In the genomic region with DNA sequence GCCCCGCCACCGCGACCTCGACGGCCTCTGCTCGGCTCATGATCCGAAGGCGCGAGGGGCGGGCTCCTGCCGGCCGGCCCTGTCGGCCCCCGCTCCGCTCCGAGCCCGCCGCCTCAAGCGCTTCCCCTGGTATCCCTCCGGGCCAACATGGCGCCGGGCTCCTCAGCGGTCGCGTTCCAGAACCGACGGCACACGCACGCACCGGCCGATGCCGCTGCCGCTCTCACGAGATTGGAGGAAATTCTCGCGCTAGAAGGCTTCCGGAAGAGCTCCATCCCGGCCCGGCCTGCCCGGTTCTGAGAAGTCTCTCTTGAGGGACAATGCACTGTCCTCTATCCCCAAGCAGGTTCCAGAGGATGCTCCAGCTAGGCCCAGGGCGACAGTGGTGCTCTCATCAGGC, we compare ENCODE assay signal across 11 mouse cellular contexts. TPM values are rescaled to one million over a fixed set of nuclear protein-coding genes. Genes with fewer than 3 reads are reported as not detected.
A peak's percentile ranks its signal among the peaks of the same experiment; 100 is the strongest.
DNase-seq lines count a peak whose midpoint lies in the region; ATAC-seq and TF ChIP-seq lines count a peak whose summit lies in the region.
"Had no signal": no experiment of that assay in that cellular context is flagged by ENCODE, and none has a peak within 500 bp of the region (broad histone marks: within the 10 kb centered on the region; RNA-seq: fewer than 3 reads in every experiment).

A gene (minus strand): TSS at position 162 of the 400 bp plus-strand sequence.

- H3K9me3 ChIP-seq in heart, embryonic 10.5 days, result no peaks in the 10 kb centered on the region; the same call in 1 of the 2 replicates
- no peaks in the 10 kb centered on the region for H3K9me3 ChIP-seq in lung, embryonic 15.5 days
- no peaks in the 10 kb centered on the region for H3K9me3 ChIP-seq in forebrain, embryonic 15.5 days
- H3K9me3 ChIP-seq in midbrain, embryonic 14.5 days (ENCODE audit: control insufficient read depth, low read length), result no peaks in the 10 kb centered on the region

- H3K36me3 ChIP-seq in heart, embryonic 10.5 days, result peaks cover 5% of the 10 kb centered on the region; the same call in 1 of the 2 replicates
- H3K36me3 ChIP-seq in lung, embryonic 15.5 days, result no peaks in the 10 kb centered on the region
- no peaks in the 10 kb centered on the region for H3K36me3 ChIP-seq in forebrain, embryonic 15.5 days
- H3K36me3 ChIP-seq in midbrain, embryonic 14.5 days (ENCODE audit: control insufficient read depth, insufficient read depth, low read length), result no peaks in the 10 kb centered on the region

- WGBS in heart, embryonic 10.5 days, result 39% methylated on average over 41 of the region's 41 CpGs
- WGBS in lung, embryonic 15.5 days, result 36% methylated on average over 41 of the region's 41 CpGs
- WGBS in lung, adult 2 months, result 34% methylated on average over 40 of the region's 41 CpGs
- WGBS in forebrain, embryonic 15.5 days, result 40% methylated on average over 41 of the region's 41 CpGs
- WGBS in midbrain, embryonic 14.5 days, result 33% methylated on average over 41 of the region's 41 CpGs

- H3K27me3 ChIP-seq in heart, embryonic 10.5 days (ENCODE audit: insufficient read depth, poor library complexity, severe bottlenecking), result peaks cover 21% of the 10 kb centered on the region
- peaks cover 34% of the 10 kb centered on the region for H3K27me3 ChIP-seq in lung, embryonic 15.5 days
- peaks cover 8% of the 10 kb centered on the region; the same call in 1 of the 2 replicates for H3K27me3 ChIP-seq in forebrain, embryonic 15.5 days
- H3K27me3 ChIP-seq in midbrain, embryonic 14.5 days (ENCODE audit: control insufficient read depth, insufficient read depth, low read length), result 0 out of 2 replicates have a peak, but pooled peaks cover 8% of the 10 kb centered on the region

- H3K4me3 ChIP-seq in heart, embryonic 10.5 days, result peak within 1 kb of the TSS; percentile 47
- peak within 1 kb of the TSS; percentile 23 for H3K4me3 ChIP-seq in lung, embryonic 15.5 days
- H3K4me3 ChIP-seq in lung, adult 2 months (replicated peaks; ENCODE audit: extremely low read depth, low read depth, low read length), result no peak within 1 kb of the TSS
- H3K4me3 ChIP-seq in forebrain, embryonic 15.5 days, result peak within 1 kb of the TSS; percentile 11; the same call in 1 of the 2 replicates
- H3K4me3 ChIP-seq in midbrain, embryonic 14.5 days (replicated peaks; ENCODE audit: low read depth, low read length), result no peak within 1 kb of the TSS
- H3K4me3 ChIP-seq: megakaryocyte, embryonic 14.5 days had no signal

- no peak for DNase-seq in heart, embryonic 10.5 days (ENCODE audit: low spot score)
- no peak for DNase-seq in heart, adult 18-20 months
- no peak for DNase-seq in lung, adult 2 months
- DNase-seq in midbrain, embryonic 14.5 days, result no peak
- DNase-seq in cerebellum, adult 9-10 months, result no peak
- DNase-seq: cerebellum, adult 18-20 months had no signal

- no peak for TF ChIP-seq POLR2A in lung, adult 2 months (IDR thresholded peaks at IDR 0.05; ENCODE audit: borderline replicate concordance, extremely low read depth, low read depth, low read length)

- peak within 1 kb of the TSS; percentile 47 for H3K4me2 ChIP-seq in lung, embryonic 15.5 days
- H3K4me2 ChIP-seq in forebrain, embryonic 15.5 days (replicated peaks), result peak within 1 kb of the TSS; percentile 23
- peak within 1 kb of the TSS; percentile 17; the same call in 1 of the 2 replicates for H3K4me2 ChIP-seq in midbrain, embryonic 14.5 days (ENCODE audit: low read length)

- H3K4me1 ChIP-seq in heart, embryonic 10.5 days, result peaks cover 17% of the 10 kb centered on the region
- H3K4me1 ChIP-seq in lung, embryonic 15.5 days, result peaks cover 14% of the 10 kb centered on the region
- H3K4me1 ChIP-seq in lung, adult 2 months (ENCODE audit: control insufficient read depth, insufficient read depth, low read length), result no peaks in the 10 kb centered on the region
- no peaks in the 10 kb centered on the region for H3K4me1 ChIP-seq in forebrain, embryonic 15.5 days
- H3K4me1 ChIP-seq in midbrain, embryonic 14.5 days (ENCODE audit: control insufficient read depth, insufficient read depth, low read length), result no peaks in the 10 kb centered on the region

- peak; percentile 57; the same call in 1 of the 2 replicates for ATAC-seq in lung, embryonic 15.5 days (ENCODE audit: borderline replicate concordance, extremely low read depth, low FRiP score, low TSS enrichment)
- ATAC-seq in forebrain, embryonic 15.5 days (replicated peaks), result no peak
- no peak for ATAC-seq in midbrain, embryonic 14.5 days (ENCODE audit: low FRiP score, low TSS enrichment)
- ATAC-seq in CD4-positive, CD25-positive, alpha-beta regulatory T cell, adult 4 months, result no peak
- ATAC-seq: activated CD4-positive, CD25-positive, alpha-beta regulatory T cell, adult 4 months had no signal

- no peak for TF ChIP-seq CTCF in lung, adult 2 months (IDR thresholded peaks at IDR 0.05; ENCODE audit: insufficient read depth, low read length)

- H3K27ac ChIP-seq in heart, embryonic 10.5 days, result peak within 1 kb of the TSS; percentile 79
- no peak within 1 kb of the TSS for H3K27ac ChIP-seq in lung, embryonic 15.5 days
- no peak within 1 kb of the TSS for H3K27ac ChIP-seq in forebrain, embryonic 15.5 days (replicated peaks)
- H3K27ac ChIP-seq in midbrain, embryonic 14.5 days (replicated peaks; ENCODE audit: low read depth, low read length), result no peak within 1 kb of the TSS

- no peak within 1 kb of the TSS for H3K9ac ChIP-seq in lung, embryonic 15.5 days
- no peak within 1 kb of the TSS for H3K9ac ChIP-seq in forebrain, embryonic 15.5 days (replicated peaks)
- H3K9ac ChIP-seq in midbrain, embryonic 14.5 days (replicated peaks; ENCODE audit: low read length), result no peak within 1 kb of the TSS

RNA-seq across cellular contexts. Expression of the gene that starts here (rescaled TPM):
- polyA plus RNA-seq in heart, embryonic 10.5 days (2016; fragmentation: Nextera tagmentation; extraction: Ambion mirVana), result 0.39 and 0.50 TPM in 2 replicates
- total RNA-seq in heart, adult 18-20 months (2021), result under 1 TPM in 1 of 2 experiments, not detected in 1; 0.15 TPM
- polyA plus RNA-seq in lung, embryonic 15.5 days (2015; fragmentation: Nextera tagmentation; extraction: Ambion mirVana), result 0.15 and 0.21 TPM in 2 replicates
- 0.10 and 0.14 TPM in 2 replicates for polyA plus RNA-seq in lung, adult 2 months (2012; rRNA removed)
- 0.08 and 0.15 TPM in 2 replicates for polyA plus RNA-seq in forebrain, embryonic 15.5 days (2015; fragmentation: Nextera tagmentation; extraction: Ambion mirVana)
- 0.32 and 0.34 TPM in 2 replicates for polyA plus RNA-seq in midbrain, embryonic 14.5 days (2014; fragmentation: Nextera tagmentation; extraction: Ambion mirVana)
- polyA plus RNA-seq in CD4-positive, CD25-positive, alpha-beta regulatory T cell, adult 4 months (2017; shearing (Covaris generic)), result not detected
- polyA plus RNA-seq: activated CD4-positive, CD25-positive, alpha-beta regulatory T cell, adult 4 months had no signal

Comparison
In these comparisons a context has a peak if more than half of its experiments do, and no peak if none do; other contexts are left out.
1. Peak in ATAC-seq, H3K4me3 ChIP-seq and H3K4me2 ChIP-seq in lung, embryonic 15.5 days; RNA of the gene not detected or under 1 TPM.
2. H3K4me3 ChIP-seq: peak in heart, embryonic 10.5 days (single experiment) and forebrain, embryonic 15.5 days (single experiment); none in lung, adult 2 months (single experiment) and midbrain, embryonic 14.5 days (single experiment).
3. Peak in every context shown above with its lines, with median percentiles within 50 percentile points of each other: H3K4me2 ChIP-seq.